Mouse (Mus musculus) MEL (cell line): ENCODE data around the gene Cdc42ep3. TPM values are rescaled to one million over a fixed set of nuclear protein-coding genes. Genes with fewer than 3 reads are reported as not detected.

ENCODE experiments used
- DNase-seq: peaks from one replicate; pipeline ENCODE4 v3.0.0; 2011; ENCODE audit warnings: low read depth, low spot score
- H3K27ac ChIP-seq: 2 replicates; pipeline ENCODE4 v1.5.1; 2012; ENCODE audit warnings: low read depth, mild to moderate bottlenecking, control low read depth, low read length, moderate library complexity; ENCODE audit not compliant: control insufficient read depth
- H3K27me3 ChIP-seq, 2 experiments: fragments of 150-350 bp in 1 of 2; sonication (generic) in 1 of 2; 2 replicates each; pipeline ENCODE4 v1.6.1; 2012; ENCODE audit warnings: low read length in 2 of 2, mild to moderate bottlenecking in 2 of 2, improper control_type of control experiment in 1 of 2, moderate library complexity in 1 of 2; ENCODE audit not compliant: insufficient read depth in 2 of 2, control insufficient read depth in 1 of 2
- H3K36me3 ChIP-seq, 2 experiments: 2 replicates each; pipeline ENCODE4 v1.6.1; 2012 to 2014; ENCODE audit warnings: low read length in 2 of 2, improper control_type of control experiment in 1 of 2, inconsistent platforms in 1 of 2, mild to moderate bottlenecking in 1 of 2; ENCODE audit not compliant: insufficient read depth in 2 of 2, control insufficient read depth in 1 of 2
- H3K4me1 ChIP-seq, 2 experiments: fragments of 150-350 bp in 1 of 2; sonication (generic) in 1 of 2; 2 replicates each; pipeline ENCODE4 v1.6.1; 2012; ENCODE audit warnings: low read length in 2 of 2, improper control_type of control experiment in 1 of 2, mild to moderate bottlenecking in 1 of 2; ENCODE audit not compliant: insufficient read depth in 2 of 2, control insufficient read depth in 1 of 2
- H3K4me3 ChIP-seq, 2 experiments: fragments of 150-350 bp in 1 of 2; sonication (generic) in 1 of 2; 2 replicates each; pipeline ENCODE4 v1.5.1; 2012; ENCODE audit warnings: low read depth in 2 of 2, low read length in 2 of 2, mild to moderate bottlenecking in 2 of 2, moderate library complexity in 2 of 2, control low read depth in 1 of 2, improper control_type of control experiment in 1 of 2; ENCODE audit not compliant: control insufficient read depth in 1 of 2, insufficient read depth in 1 of 2
- H3K79me2 ChIP-seq: 2 replicates; pipeline ENCODE4 v1.6.1; 2012; ENCODE audit warnings: mild to moderate bottlenecking, low read length, moderate library complexity; ENCODE audit not compliant: control insufficient read depth, poor library complexity, insufficient read depth
- H3K9ac ChIP-seq: 2 replicates; pipeline ENCODE4 v1.6.1; 2012; ENCODE audit warnings: low read depth, mild to moderate bottlenecking, control low read depth, low read length, moderate library complexity; ENCODE audit not compliant: control insufficient read depth, poor library complexity, severe bottlenecking
- H3K9me3 ChIP-seq: fragments of 150-350 bp; sonication (generic); replicated peaks from 2 replicates; pipeline ENCODE4 v1.6.1; 2012; ENCODE audit warnings: mild to moderate bottlenecking, low read length, improper control_type of control experiment, moderate library complexity; ENCODE audit not compliant: insufficient read depth
- BHLHE40 ChIP-seq: IDR thresholded peaks from 2 replicates; pipeline ENCODE4 v1.6.1; 2012; ENCODE audit warnings: low read depth, mild to moderate bottlenecking, inconsistent platforms, low read length, improper control_type of control experiment, borderline replicate concordance
- CHD2 ChIP-seq: IDR thresholded peaks from 2 replicates; pipeline ENCODE4 v1.6.1; 2011; ENCODE audit warnings: low read length, improper control_type of control experiment
- EP300 ChIP-seq, 2 experiments: IDR thresholded peaks; 2 replicates each; pipeline ENCODE4 v1.6.1; 2011; ENCODE audit warnings: improper control_type of control experiment in 2 of 2, low read length in 2 of 2, low read depth in 1 of 2, mild to moderate bottlenecking in 1 of 2
- GATA1 ChIP-seq: IDR thresholded peaks from 2 replicates; pipeline ENCODE4 v1.6.1; 2011; ENCODE audit warnings: low read depth, low read length, improper control_type of control experiment
- JUND ChIP-seq: IDR thresholded peaks from 2 replicates; pipeline ENCODE4 v1.6.1; 2011; ENCODE audit warnings: low read depth, mild to moderate bottlenecking, improper control_type of control experiment, low read length
- KAT2A ChIP-seq: conservative IDR thresholded peaks from 2 replicates; pipeline ENCODE4 v1.6.1; 2012; ENCODE audit warnings: low read depth, low read length, improper control_type of control experiment, inconsistent platforms
- MAZ ChIP-seq: IDR thresholded peaks from 2 replicates; pipeline ENCODE4 v1.6.1; 2012; ENCODE audit warnings: low read depth, mild to moderate bottlenecking, inconsistent platforms, low read length, improper control_type of control experiment
- MXI1 ChIP-seq: IDR thresholded peaks from 2 replicates; pipeline ENCODE4 v1.6.1; 2011; ENCODE audit warnings: mild to moderate bottlenecking, low read depth, low read length, improper control_type of control experiment
- MYC ChIP-seq: IDR thresholded peaks from 2 replicates; pipeline ENCODE4 v1.6.1; 2011; ENCODE audit warnings: low read depth, mild to moderate bottlenecking, low read length, improper control_type of control experiment, moderate library complexity
- POLR2A ChIP-seq, 2 experiments: IDR thresholded peaks; 2 replicates each; pipeline ENCODE4 v1.6.1; 2011 to 2012; ENCODE audit warnings: low read length in 2 of 2, mild to moderate bottlenecking in 2 of 2, control low read depth in 1 of 2, improper control_type of control experiment in 1 of 2, low read depth in 1 of 2, moderate library complexity in 1 of 2; ENCODE audit not compliant: control insufficient read depth in 1 of 2, insufficient read depth in 1 of 2, poor library complexity in 1 of 2
- POLR2AphosphoS2 ChIP-seq: IDR thresholded peaks from 2 replicates; pipeline ENCODE4 v1.6.1; 2011; ENCODE audit warnings: low read length, improper control_type of control experiment
- RAD21 ChIP-seq: IDR thresholded peaks from 2 replicates; pipeline ENCODE4 v1.6.1; 2011; ENCODE audit warnings: mild to moderate bottlenecking, low read depth, low read length, improper control_type of control experiment
- RCOR1 ChIP-seq: IDR thresholded peaks from 2 replicates; pipeline ENCODE4 v1.6.1; 2012; ENCODE audit warnings: low read depth, mild to moderate bottlenecking, inconsistent platforms, low read length, improper control_type of control experiment
- TBP ChIP-seq: IDR thresholded peaks from 2 replicates; pipeline ENCODE4 v1.8.0; 2011; ENCODE audit warnings: low read depth, low read length, improper control_type of control experiment
- UBTF ChIP-seq: IDR thresholded peaks from 2 replicates; pipeline ENCODE4 v1.6.1; 2012; ENCODE audit warnings: low read depth, mild to moderate bottlenecking, inconsistent platforms, low read length, improper control_type of control experiment, moderate library complexity, borderline replicate concordance; ENCODE audit not compliant: insufficient read depth
- USF2 ChIP-seq, 2 experiments: IDR thresholded peaks; 2 replicates each; pipeline ENCODE4 v1.6.1; 2011 to 2012; ENCODE audit warnings: improper control_type of control experiment in 2 of 2, low read length in 2 of 2, borderline replicate concordance in 1 of 2, inconsistent platforms in 1 of 2, low read depth in 1 of 2, mild to moderate bottlenecking in 1 of 2; ENCODE audit not compliant: insufficient read depth in 1 of 2
- ZC3H11A ChIP-seq: IDR thresholded peaks from 2 replicates; pipeline ENCODE4 v1.6.1; 2012; ENCODE audit warnings: low read depth, mild to moderate bottlenecking, inconsistent platforms, low read length, improper control_type of control experiment
- ZKSCAN1 ChIP-seq: IDR thresholded peaks from 2 replicates; pipeline ENCODE4 v1.6.1; 2012; ENCODE audit warnings: low read depth, mild to moderate bottlenecking, inconsistent platforms, low read length, improper control_type of control experiment, moderate library complexity
- polyA plus RNA-seq, 2 experiments: library from polyadenylated mRNA; stranded (reverse) in 1 of 2; unstranded in 1 of 2; fragments of >175 nt in 1 of 2; fragments of >200 nt in 1 of 2; gene quantifications; 2 replicates each; pipeline versions ENCODE4 v1.2.1 to v1.2.4; 2012; ENCODE audit warnings: low replicate concordance in 2 of 2, low read depth in 1 of 2; ENCODE audit not compliant: insufficient read length in 2 of 2, insufficient read depth in 1 of 2, missing spikeins in 1 of 2
- total RNA-seq: library from RNA; depleted of rRNA; stranded (reverse); fragments of 300-350 nt; gene quantifications from 2 replicates; pipeline ENCODE4 v1.2.3, GENCODE M21; 2012

The Cdc42ep3 gene
- total and polyA plus RNA-seq, 3 experiments = 4.2 to 8.4 TPM; not detected in 1

DNA sequence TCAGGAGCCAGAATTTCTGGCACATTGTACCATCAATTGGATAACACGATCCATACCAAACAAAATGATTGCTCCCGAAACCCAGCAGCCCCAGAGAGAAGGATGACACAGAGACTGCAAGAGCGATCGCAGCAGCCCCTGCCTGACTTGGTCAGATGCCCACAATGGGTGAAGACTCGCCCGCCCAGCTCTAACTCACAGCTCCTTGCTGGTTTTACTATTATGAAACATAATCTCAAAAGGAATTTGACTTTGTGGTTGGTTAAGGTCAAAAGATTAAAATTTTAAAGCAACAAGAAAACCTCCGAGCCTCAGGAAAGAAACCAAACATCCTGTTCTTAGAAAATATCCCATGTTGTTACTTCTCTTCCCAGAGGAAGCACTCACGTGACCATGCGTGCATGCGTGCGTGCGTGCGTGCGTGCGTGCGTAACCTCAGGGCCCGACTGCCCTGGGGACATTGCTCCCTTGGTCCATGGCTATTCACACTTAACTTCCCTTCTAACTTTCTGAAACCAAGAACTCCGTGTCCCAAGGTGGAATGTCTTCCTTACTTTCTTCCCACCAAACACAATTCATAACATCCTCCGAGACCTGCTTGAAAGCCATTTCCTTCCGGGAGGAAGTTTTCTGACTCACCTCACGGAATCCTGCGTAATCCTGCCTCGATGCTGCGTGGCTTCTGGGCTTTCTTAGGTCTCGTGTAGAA is 9.7 kb downstream of the Cdc42ep3 start:
- peaks cover 0 to 10% of the 10 kb centered on the region in 2 experiments; a peak in 2 of 4 replicates for H3K36me3 ChIP-seq
- H3K9ac ChIP-seq = no peak overlapping the region
- DNase-seq = no peak
- TF ChIP-seq UBTF (no peak), ZKSCAN1 (no peak), GATA1 (no peak), JUND (no peak), POLR2A (IDR thresholded peaks at IDR 0.05; ENCODE audit: control insufficient read depth in 1 of 2, insufficient read depth in 1 of 2, low read depth in 1 of 2, low read length in 2 of 2, poor library complexity in 1 of 2) (no peak), KAT2A (no peak), ZC3H11A (no peak), CHD2 (no peak), MXI1 (no peak), MAZ (no peak)
- no peaks in the 10 kb centered on the region for H3K9me3 ChIP-seq
- H3K79me2 ChIP-seq = no peaks in the 10 kb centered on the region
- no peak overlapping the region for H3K4me3 ChIP-seq
- no peaks in the 10 kb centered on the region for H3K27me3 ChIP-seq
- peaks cover 6 to 9% of the 10 kb centered on the region in 2 experiments for H3K4me1 ChIP-seq
- H3K27ac ChIP-seq = no peak overlapping the region

DNA sequence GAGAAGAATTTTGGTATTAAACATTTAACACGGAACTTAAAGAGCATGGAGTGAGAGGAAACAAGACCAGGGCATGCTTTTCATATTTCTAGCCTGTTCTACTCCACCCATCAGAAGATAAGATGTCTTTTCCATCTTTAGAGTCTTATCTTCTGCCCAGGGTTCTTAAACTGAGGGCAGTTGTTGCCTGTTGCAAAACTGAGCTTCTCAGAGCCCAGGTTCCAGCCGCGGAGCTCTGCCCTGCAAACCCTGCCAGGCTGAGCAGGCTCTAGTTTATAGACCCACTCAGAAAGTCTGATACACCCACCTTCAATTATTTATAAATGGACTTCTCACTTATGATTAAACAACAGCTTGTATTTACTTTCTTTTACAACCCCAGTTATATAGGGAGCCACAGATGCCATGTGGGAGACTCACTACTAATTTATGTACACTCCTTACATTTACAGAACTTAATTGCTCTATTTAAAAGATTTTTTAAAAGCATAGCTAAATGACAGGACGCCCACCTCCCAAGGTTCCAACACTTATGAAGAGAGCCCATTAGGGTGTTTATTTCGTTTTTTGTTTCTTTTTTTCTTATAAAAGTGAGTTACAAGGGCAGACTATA is 11.5 kb downstream of the Cdc42ep3 start:
- Histone ChIP-seq H3K9me3 (no peaks in the 10 kb centered on the region), H3K4me1 (peaks cover 4 to 9% of the 10 kb centered on the region in 2 experiments), H3K27ac (no peak overlapping the region), H3K4me3 (no peak overlapping the region), H3K36me3 (peaks cover 0 to 10% of the 10 kb centered on the region in 2 experiments; a peak in 2 of 4 replicates), H3K9ac (no peak overlapping the region), H3K27me3 (no peaks in the 10 kb centered on the region), H3K79me2 (no peaks in the 10 kb centered on the region)
- TF ChIP-seq POLR2AphosphoS2 = no peak
- no peak for TF ChIP-seq MYC
- TF ChIP-seq TBP = no peak
- no peak for TF ChIP-seq USF2 (IDR thresholded peaks at IDR 0.05; ENCODE audit: borderline replicate concordance in 1 of 2, insufficient read depth in 1 of 2, low read depth in 1 of 2, low read length in 2 of 2)
- TF ChIP-seq MXI1 = peak; percentile 47; the same call in 1 of the 2 replicates
- TF ChIP-seq RAD21 = no peak
- no peak for TF ChIP-seq CHD2
- peak; percentile 20 to 23; a peak in 1 of 4 replicates for TF ChIP-seq EP300 (IDR thresholded peaks at IDR 0.05; ENCODE audit: low read depth in 1 of 2, low read length in 2 of 2)
- no peak for TF ChIP-seq RCOR1
- peak; percentile 39; the same call in 1 of the 2 replicates for TF ChIP-seq GATA1
- TF ChIP-seq BHLHE40 = no peak
- DNase-seq = peak; percentile 9
